Mouse (Mus musculus) C2C12 (cell line): ENCODE results near the gene Dcps.

Experiments used
- CTCF ChIP-seq: IDR thresholded peaks from one replicate; pipeline ENCODE4 v1.5.1; 2011; ENCODE audit not compliant: control insufficient read depth, insufficient read depth, insufficient read length
- MAX ChIP-seq: IDR thresholded peaks from one replicate; pipeline ENCODE4 v1.6.1; 2011; ENCODE audit warnings: mild to moderate bottlenecking, control low read depth
- MYOG ChIP-seq: IDR thresholded peaks from one replicate; pipeline ENCODE4 v1.6.1; 2011; ENCODE audit not compliant: control insufficient read depth, insufficient read length; ENCODE audit errors: extremely low read depth
- USF1 ChIP-seq: IDR thresholded peaks from one replicate; pipeline ENCODE4 v1.6.1; 2011; ENCODE audit warnings: low read depth, mild to moderate bottlenecking, control low read depth, moderate library complexity

GRCm38 (mm10) chr9:35166798-35167635 lies 8.8 kb downstream of the Dcps start:
- TF ChIP-seq CTCF, result no peak
- no peak for TF ChIP-seq MAX
- no peak for TF ChIP-seq USF1
- no peak for TF ChIP-seq MYOG
